Mouse (Mus musculus) liver, adult (tissue): ENCODE measurements around the gene Srrm4.

Experiments used
- GATA4 ChIP-seq: IDR thresholded peaks from 2 replicates; pipeline ENCODE4 v1.6.1; 2014; ENCODE audit warnings: mild to moderate bottlenecking, low read length; ENCODE audit not compliant: insufficient replicate concordance

Gene Srrm4

GRCm38 (mm10) chr5:116566385-116567045 lies 25.1 kb downstream of the Srrm4 start:
- no peak for TF ChIP-seq GATA4

- TF ChIP-seq GATA4: no peak
Observed at GRCm38 (mm10) chr5:116565573-116565972, 26.0 kb downstream of the Srrm4 start.

GRCm38 (mm10) chr5:116564391-116564790 lies 27.2 kb downstream of the Srrm4 start:
- TF ChIP-seq GATA4: no peak

GRCm38 (mm10) chr5:116563713-116564112 lies 27.9 kb downstream of the Srrm4 start:
- no peak for TF ChIP-seq GATA4

GRCm38 (mm10) chr5:116559091-116559490 lies 32.5 kb downstream of the Srrm4 start:
- no peak for TF ChIP-seq GATA4

- TF ChIP-seq GATA4: no peak
Observed at GRCm38 (mm10) chr5:116556614-116557013, 35.0 kb downstream of the Srrm4 start.

GRCm38 (mm10) chr5:116553868-116554267 lies 37.7 kb downstream of the Srrm4 start:
- TF ChIP-seq GATA4: no peak

GRCm38 (mm10) chr5:116553106-116553505 lies 38.5 kb downstream of the Srrm4 start:
- no peak for TF ChIP-seq GATA4

- TF ChIP-seq GATA4: no peak
Observed at GRCm38 (mm10) chr5:116552584-116552983, 39.0 kb downstream of the Srrm4 start.

- TF ChIP-seq GATA4: no peak
Observed at GRCm38 (mm10) chr5:116545746-116546145, 45.9 kb downstream of the Srrm4 start.

GRCm38 (mm10) chr5:116542317-116542716 lies 49.3 kb downstream of the Srrm4 start:
- no peak for TF ChIP-seq GATA4

GRCm38 (mm10) chr5:116541128-116541527 lies 50.5 kb downstream of the Srrm4 start:
- no peak for TF ChIP-seq GATA4

- TF ChIP-seq GATA4: no peak
Observed at GRCm38 (mm10) chr5:116539360-116539759, 52.3 kb downstream of the Srrm4 start.

- TF ChIP-seq GATA4: no peak
Observed at GRCm38 (mm10) chr5:116538491-116538890, 53.1 kb downstream of the Srrm4 start.

- TF ChIP-seq GATA4: no peak
Observed at GRCm38 (mm10) chr5:116526324-116526723, 65.3 kb downstream of the Srrm4 start.

GRCm38 (mm10) chr5:116525308-116525707 lies 66.3 kb downstream of the Srrm4 start:
- TF ChIP-seq GATA4: no peak

GRCm38 (mm10) chr5:116523553-116523952 lies 68.1 kb downstream of the Srrm4 start:
- no peak for TF ChIP-seq GATA4
